Mouse (Mus musculus) E14TG2a.4 (cell line): Measurements from ENCODE around the gene Armcx1.
"Not testable (repeated sequence)": the region's sequence is repeated elsewhere in the genome, so short reads cannot be mapped to it uniquely, and the experiment has no call there.

Experiments used
- CTCF ChIP-seq: conservative IDR thresholded peaks from 2 replicates; pipeline ENCODE4 v1.5.1; 2014; ENCODE audit warnings: low read length
- NANOG ChIP-seq: IDR thresholded peaks from 2 replicates; pipeline ENCODE4 v1.6.1; 2014; ENCODE audit warnings: borderline replicate concordance, low read length, mixed read lengths
- POU5F1 ChIP-seq: IDR thresholded peaks from 2 replicates; pipeline ENCODE4 v1.6.1; 2014; ENCODE audit warnings: low read length, borderline replicate concordance

- TF ChIP-seq CTCF, NANOG, POU5F1: not testable (repeated sequence)
These were observed 6.0 kb downstream of the Armcx1 start for GRCm38 (mm10) chrX:134723762-134724161.
